Mouse (Mus musculus) macrophage (primary cell): ENCODE data around the gene Cped1. TPM values are rescaled to one million over a fixed set of nuclear protein-coding genes. Genes with fewer than 3 reads are reported as not detected.

Experiments
- H3K27ac ChIP-seq: fragments of 350-480 bp; formaldehyde crosslinking; 2 replicates; pipeline ENCODE4 v1.9.0; 2021
- H3K36me3 ChIP-seq: fragments of 350-480 bp; formaldehyde crosslinking; 2 replicates; pipeline ENCODE4 v1.9.0; 2021; ENCODE audit errors: inconsistent target
- H3K4me3 ChIP-seq: fragments of 350-480 bp; formaldehyde crosslinking; 2 replicates; pipeline ENCODE4 v1.9.0; 2021; ENCODE audit errors: inconsistent target
- H3K79me2 ChIP-seq: fragments of 350-480 bp; formaldehyde crosslinking; 2 replicates; pipeline ENCODE4 v1.9.0; 2021; ENCODE audit errors: inconsistent target
- whole genome bisulfite sequencing: methylation state at CpG from one replicate; pipeline ENCODE4 v1.1.7; 2026; ENCODE audit warnings: inconsistent platforms; ENCODE audit not compliant: missing documents; 5-methylcytosine and 5-hydroxymethylcytosine counted together
- polyA plus RNA-seq: library from polyadenylated mRNA; stranded (reverse); fragments of 250-400 nt; gene quantifications from 3 replicates; pipeline ENCODE4 v1.2.4, GENCODE M21; 2018; ENCODE audit warnings: inconsistent platforms
- total RNA-seq, 78 experiments: library from RNA; depleted of rRNA; stranded (reverse); fragments of 250-400 nt; gene quantifications; 1 replicate in 9 of 78; 2 replicates in 24 of 78; 3 replicates in 43 of 78; 4 replicates in 2 of 78; pipeline ENCODE4 v1.2.4; 2018; ENCODE audit warnings: inconsistent platforms in 56 of 78

Gene Cped1
- total RNA-seq (2018; cell fraction: chromatin; rRNA removed), result 1 to 10 TPM in 25 of 26 experiments, under 1 TPM in 1; 0.96 to 9.4 (median 3.4) TPM
- 1 to 10 TPM in 8 of 26 experiments, under 1 TPM in 18; 0.46 to 1.5 (median 0.85) TPM for total RNA-seq (2018; cell fraction: cytosol; rRNA removed)
- total RNA-seq (2018; cell fraction: nucleus; rRNA removed), result 10 to 100 TPM in 1 of 26 experiments, 1 to 10 TPM in 21, under 1 TPM in 4; 0.58 to 10.0 (median 2.7) TPM
- 0.33 to 2.0 TPM (median 1.5 TPM) in 3 replicates for polyA plus RNA-seq

DNA sequence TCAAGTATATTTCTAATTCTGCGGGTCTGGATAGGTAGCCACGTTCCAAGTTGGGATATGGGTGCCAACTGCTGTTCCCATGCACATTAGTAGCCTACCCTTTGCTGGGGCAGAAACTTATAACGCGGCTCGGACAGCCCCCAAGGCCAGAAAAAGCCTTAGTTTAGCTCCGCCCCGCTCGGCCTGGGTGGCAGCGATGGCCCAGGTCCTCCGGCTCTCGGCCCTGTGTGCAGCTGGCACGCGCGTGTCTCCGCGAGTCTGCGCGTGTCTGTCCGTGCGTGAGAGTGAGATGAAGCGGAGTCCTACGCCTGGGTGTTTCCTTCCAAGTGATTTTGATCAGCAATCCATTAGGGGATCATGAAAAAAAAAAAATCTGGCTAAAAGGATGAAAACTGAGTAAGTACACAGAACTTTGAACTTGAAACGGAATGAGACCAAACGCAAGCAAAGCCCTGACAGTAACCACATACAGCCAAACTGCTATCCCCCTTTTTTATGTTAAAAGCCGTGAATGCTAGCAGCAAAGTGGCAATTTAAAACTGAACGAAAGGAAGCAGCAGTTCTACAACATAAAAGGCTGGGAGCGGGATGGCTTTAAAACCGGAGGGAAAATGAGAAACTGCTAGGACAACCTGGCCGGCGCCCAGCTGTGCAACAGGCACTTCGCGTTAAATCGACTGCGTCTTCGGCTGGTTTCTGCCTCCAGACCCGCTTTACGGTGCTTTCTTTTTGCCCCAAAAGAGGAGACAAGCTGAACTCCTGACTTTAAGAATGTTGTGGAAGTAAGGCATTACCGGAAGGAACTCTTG, at the start of gene Cped1:
Gene Cped1 (plus strand): TSS at position 185 of the 809 bp plus-strand sequence.
- no peaks in the 10 kb centered on the region for H3K79me2 ChIP-seq
- no peak within 1 kb of the TSS for H3K27ac ChIP-seq
- WGBS, result 5% methylated on average over 38 of the region's 38 CpGs
- peak within 1 kb of the TSS; percentile 32 for H3K4me3 ChIP-seq
- no peaks in the 10 kb centered on the region for H3K36me3 ChIP-seq

DNA sequence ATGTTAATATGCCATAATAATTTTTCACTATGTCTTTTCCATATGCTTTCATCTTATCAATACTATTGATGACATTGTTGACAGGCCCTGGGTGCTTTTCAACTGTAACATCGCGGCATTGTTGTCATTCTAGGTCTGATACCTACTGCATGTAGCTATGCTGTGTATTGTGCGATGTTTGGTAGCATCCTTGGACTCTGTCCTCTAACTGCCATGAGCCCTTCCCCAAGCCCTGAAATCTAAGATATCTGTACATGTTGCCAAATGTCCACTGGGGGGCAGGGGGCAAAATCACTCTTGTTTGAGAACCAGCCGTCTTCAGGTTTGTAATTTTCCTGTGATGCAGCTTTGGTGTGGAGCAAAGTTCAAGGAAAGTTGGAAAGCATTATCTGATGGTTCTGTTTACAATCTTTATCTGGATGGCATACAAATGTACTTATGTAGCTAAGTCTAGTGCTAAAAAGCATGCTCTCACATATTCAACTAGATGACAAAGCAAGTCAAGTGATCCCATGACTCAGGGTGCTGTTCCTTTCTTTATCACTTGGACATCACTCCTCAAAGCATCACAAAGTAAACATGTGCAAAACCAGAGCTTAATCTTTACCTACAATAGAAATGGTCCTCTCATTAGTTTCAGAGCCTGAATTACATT, 47.6 kb upstream of the Cped1 start:
- Histone ChIP-seq H3K36me3 (no peaks in the 10 kb centered on the region), H3K4me3 (no peak overlapping the region), H3K79me2 (no peaks in the 10 kb centered on the region), H3K27ac (no peak overlapping the region)
- WGBS, result 82% methylated on average over 4 of the region's 4 CpGs

DNA sequence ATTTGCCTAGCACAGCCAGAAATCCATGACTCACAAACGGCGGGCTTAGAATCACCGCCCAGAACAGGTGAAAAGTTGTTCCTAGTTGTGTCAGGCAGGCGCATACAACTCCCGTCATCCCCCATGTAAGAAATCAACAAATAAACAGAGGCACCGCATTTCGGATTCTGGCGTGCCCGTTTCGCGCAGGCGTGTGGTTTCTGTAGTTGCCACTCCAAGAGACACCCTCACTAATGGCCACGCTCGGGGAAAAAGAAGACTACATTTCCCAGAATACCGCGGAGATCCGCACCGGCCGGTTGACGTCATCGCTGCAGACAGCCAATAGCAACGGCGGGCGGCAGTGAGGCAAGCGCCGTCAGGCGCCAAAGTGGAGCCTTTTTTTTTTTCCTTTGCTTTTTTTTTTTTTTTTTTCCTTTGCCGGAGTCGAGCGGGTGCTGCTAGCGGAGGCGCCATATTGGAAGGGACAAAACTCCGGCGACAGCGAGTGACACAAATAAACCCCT, 36.4 kb upstream of the Cped1 start, which contains the start of gene Ing3:
Gene Ing3 (plus strand): TSS at position 346 of the 506 bp plus-strand sequence.
- Histone ChIP-seq H3K27ac (peak within 1 kb of the TSS; percentile 58), H3K4me3 (peak within 1 kb of the TSS; percentile 63), H3K36me3 (peaks cover 12% of the 10 kb centered on the region), H3K79me2 (peaks cover 18% of the 10 kb centered on the region)
- 3% methylated on average over 27 of the region's 35 CpGs for WGBS

DNA sequence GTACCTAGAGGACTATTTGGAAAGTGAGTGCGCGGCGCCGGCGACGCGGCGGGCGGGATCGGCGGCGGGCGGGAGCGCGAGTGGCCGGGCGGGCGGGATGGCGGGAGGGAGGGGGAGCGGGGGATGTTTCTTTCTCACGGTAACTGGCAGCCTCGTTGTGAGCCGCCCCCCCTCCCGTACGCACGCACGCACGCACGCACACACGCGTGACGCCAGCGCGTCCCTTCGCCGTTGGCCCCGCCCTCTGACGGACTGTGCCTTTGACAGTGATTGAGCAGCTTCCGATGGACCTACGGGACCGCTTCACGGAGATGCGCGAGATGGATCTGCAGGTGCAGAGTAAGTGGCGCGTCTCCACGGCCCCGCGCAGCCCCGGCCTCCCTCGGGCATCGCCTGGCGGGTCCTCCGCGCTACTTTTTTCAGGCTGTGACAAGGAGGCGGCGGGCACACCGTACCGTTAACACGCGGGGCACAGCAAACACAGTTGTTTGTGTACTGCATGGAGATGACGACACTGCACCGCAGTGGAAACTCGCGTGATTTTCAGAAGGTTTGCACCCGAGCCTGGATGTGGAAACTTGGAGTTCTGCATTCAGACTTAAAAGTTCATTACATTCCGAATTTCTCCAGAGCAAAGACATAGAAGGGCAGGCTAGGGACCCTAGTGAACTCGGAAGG, 35.8 kb upstream of the Cped1 start:
- peaks cover 12% of the 10 kb centered on the region for H3K36me3 ChIP-seq
- H3K27ac ChIP-seq, result peak overlapping the region; percentile 58
- under 1% methylated on average over 56 of the region's 68 CpGs for WGBS
- peak overlapping the region; percentile 63 for H3K4me3 ChIP-seq
- peaks cover 18% of the 10 kb centered on the region for H3K79me2 ChIP-seq

DNA sequence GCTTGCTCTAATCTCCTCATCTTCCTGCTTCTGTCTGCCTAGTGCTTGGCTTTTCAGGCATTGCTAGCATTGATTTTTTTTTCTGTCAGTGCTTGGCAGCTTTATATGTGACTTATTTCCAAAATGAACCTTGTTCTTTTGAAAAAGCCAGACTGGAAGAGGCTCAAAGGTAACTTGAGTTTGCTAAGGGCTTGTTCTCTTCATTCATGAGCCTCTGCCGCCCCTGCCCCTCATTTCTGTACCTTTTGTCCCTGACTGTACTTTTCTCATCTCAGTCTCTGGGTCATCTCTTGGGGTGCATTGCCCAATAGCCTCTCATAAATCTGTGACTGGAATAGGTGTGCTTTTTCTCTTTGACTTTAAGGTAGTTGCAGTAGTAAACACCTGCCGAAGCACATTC, 35.0 kb upstream of the Cped1 start:
- H3K79me2 ChIP-seq, result peaks cover 18% of the 10 kb centered on the region
- peaks cover 12% of the 10 kb centered on the region for H3K36me3 ChIP-seq
- peak overlapping the region; percentile 58 for H3K27ac ChIP-seq
- WGBS, result 96% methylated on average over 2 of the region's 2 CpGs
- peak overlapping the region; percentile 63 for H3K4me3 ChIP-seq

DNA sequence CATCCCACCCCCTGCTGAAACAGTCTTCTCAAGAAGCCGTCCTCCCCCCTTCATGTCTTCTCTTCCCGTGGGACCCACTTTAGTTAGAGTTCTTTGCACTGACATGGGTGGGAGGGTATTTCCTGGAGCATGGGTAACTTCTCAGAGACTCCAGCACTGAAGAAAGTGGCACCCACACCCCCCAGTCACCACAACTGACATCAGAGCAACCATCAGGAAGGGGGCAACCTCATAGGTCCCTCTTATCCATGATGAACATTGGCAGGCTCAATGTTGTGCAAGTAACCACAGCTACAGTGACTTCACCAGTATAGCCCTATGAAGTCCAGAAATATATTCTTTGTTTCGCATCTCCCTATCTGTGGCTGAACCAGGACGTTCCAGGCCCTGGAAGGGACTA, 30.2 kb upstream of the Cped1 start:
- Histone ChIP-seq H3K4me3 (no peak overlapping the region), H3K36me3 (peaks cover 12% of the 10 kb centered on the region), H3K79me2 (peaks cover 27% of the 10 kb centered on the region), H3K27ac (0 out of 2 replicates have a peak overlapping the region, but pooled peaks have one; percentile 5)
- 32% methylated on average over 4 of the region's 4 CpGs for WGBS

DNA sequence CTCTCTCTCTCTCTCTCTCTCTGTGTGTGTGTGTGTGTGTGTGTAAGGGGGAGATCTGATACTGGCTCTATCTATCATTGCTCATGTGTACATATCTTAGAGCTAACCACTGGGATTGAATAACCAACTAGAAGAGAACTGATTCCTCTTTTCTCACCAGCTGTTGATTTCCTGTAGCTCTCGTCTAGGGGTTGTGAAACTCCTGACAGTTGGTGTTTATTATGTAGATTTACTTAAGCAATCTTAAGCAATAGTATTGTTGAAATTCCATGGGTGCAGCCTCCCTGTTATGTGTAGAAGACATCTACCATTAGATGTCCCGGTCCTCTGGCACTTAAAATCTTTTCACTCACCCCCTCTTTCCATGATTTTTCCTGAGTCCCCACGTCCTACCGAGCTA, 26.8 kb upstream of the Cped1 start:
- H3K79me2 ChIP-seq, result peaks cover 35% of the 10 kb centered on the region; the same call in 1 of the 2 replicates
- WGBS, result 20% methylated on average over 4 of the region's 4 CpGs
- H3K27ac ChIP-seq, result peak overlapping the region; percentile 34; the same call in 1 of the 2 replicates
- H3K36me3 ChIP-seq, result peaks cover under 1% of the 10 kb centered on the region; the same call in 1 of the 2 replicates
- no peak overlapping the region for H3K4me3 ChIP-seq

DNA sequence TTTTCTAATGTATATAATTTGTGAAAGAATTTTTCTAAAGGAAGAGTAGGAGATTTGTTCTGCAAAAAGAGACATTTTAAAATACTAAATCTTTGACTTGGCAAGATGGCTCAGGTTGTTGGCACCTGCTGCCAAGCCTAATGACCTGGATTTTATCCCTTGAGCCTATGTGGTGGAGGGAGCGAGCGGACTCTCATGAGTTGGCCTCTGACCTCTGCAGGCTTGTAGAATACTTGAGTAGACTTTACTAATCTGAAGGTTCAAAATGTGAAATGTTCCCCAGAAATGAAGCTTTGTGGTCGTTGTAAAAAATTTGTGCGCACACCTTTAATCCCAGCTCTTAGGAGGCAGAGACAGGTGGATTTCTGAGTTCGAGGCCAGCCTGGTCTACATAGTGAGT, 25.8 kb upstream of the Cped1 start:
- Histone ChIP-seq H3K36me3 (no peaks in the 10 kb centered on the region), H3K4me3 (no peak overlapping the region), H3K27ac (no peak overlapping the region), H3K79me2 (peaks cover 37% of the 10 kb centered on the region; the same call in 1 of the 2 replicates)
- 96% methylated on average over 5 of the region's 5 CpGs for WGBS

DNA sequence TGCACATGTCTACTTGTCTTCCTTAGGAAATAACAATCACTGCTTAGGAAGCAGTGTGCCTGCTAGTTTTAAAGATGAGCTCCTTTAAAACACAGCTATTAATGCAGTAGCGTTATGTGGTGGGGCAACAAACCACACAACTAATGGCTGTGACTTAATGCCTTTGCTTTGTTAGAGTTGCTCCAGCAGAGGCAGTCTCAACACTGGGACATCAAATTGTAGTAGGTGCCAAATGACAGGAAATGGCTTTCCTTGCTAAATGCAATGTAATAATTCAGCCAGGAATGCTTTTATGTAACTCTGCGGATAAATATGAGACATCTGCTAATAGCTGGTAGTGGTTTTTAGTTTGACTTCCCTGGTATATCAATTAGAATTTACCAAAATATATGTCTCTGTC, 8.2 kb upstream of the Cped1 start:
- Histone ChIP-seq H3K79me2 (no peaks in the 10 kb centered on the region), H3K4me3 (no peak overlapping the region), H3K27ac (no peak overlapping the region), H3K36me3 (peaks cover 14% of the 10 kb centered on the region)
- WGBS, result 93% methylated on average over 2 of the region's 2 CpGs

DNA sequence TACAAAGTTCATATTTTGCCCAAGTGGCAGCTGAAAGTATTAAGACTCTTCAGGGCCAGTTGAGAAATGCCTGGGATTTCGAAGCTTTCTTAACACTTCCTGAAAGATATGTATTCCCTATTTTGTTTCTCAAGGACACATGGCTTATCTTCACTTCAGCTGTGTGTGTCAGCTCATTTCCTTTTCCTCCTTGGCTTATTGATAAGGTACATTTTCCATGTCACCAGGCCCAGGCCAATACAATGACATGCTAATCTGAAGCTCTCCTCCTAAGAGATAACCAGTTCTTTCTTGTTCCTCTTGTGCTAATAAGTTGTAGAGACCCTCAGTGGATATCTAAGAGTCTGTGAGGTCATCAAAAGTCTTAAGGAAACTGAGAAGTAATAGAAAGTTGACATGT, 4.6 kb upstream of the Cped1 start:
- no peak overlapping the region for H3K4me3 ChIP-seq
- no peaks in the 10 kb centered on the region for H3K36me3 ChIP-seq
- H3K27ac ChIP-seq, result no peak overlapping the region
- H3K79me2 ChIP-seq, result no peaks in the 10 kb centered on the region
- 71% methylated on average over 1 of the region's 1 CpGs for WGBS

DNA sequence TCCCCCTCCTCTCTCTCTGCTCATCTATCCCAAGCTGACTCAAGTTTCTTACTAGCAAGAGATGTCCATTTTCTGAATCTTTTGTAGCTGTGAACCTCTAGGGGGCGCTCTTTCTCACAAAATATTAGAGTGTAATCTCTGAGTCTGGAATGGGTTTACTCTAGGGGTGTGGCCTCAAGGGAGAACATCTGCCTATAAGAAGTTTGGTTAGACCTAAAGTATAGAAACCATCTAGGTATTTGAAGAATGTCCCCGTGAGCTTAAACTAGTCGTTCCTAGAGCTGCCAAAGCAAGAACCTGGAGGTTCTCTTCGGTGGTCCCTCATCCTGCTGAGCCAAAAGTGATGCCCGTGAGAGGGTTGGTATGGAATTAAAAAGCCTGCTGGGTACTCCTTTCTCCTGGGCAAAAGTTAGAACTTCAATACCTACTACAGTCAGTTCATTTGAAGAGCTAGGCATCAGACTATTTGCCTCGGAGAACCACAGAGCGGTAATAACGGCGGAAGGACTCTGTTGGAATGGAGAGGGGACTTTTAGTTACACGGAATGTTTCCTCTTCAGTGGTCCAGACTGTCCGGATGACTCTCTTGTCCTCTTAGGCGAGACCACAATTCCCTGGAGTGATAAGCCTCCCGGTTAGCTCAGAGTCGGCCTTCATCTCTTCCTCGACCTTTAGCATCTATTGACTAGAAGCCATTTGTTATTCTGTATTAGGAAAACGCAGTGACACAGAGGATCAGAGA, 555 bp upstream of the Cped1 start:
- H3K27ac ChIP-seq, result no peak overlapping the region
- no peaks in the 10 kb centered on the region for H3K36me3 ChIP-seq
- 10% methylated on average over 12 of the region's 16 CpGs for WGBS
- peak overlapping the region; percentile 32; the same call in 1 of the 2 replicates for H3K4me3 ChIP-seq
- no peaks in the 10 kb centered on the region for H3K79me2 ChIP-seq

DNA sequence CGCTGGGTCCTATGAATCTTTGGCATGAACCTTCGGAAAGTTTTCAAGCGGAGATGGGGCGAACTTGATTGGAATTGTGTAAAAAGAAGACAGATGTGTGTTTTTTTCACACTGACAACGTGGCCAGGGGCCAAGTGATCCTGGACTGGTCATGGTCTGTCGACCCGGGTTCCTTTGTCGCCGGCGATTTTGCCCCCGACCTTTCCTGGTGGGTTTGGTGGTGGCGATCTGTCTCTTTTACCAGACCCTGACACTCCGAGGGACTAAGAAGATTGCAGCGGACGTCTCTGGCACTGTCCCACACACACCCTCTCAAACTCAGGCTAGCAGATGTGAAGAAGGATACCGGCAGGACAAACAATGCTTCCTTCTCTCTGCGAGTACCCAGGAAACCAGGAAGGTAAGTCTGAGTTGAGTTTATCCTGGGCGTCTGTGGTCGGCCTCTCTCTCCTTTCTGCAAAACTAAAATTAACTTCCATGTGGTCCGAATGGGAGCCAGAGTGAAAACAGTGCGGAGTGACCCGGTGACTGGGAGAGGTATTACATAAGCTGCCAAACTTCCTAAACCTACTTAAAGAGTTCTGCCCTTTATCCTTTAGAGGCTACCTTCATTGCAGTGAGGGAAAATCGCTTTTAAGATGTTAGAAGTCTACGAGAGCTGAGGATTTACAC, 1.1 kb downstream of the Cped1 start:
- Histone ChIP-seq H3K79me2 (no peaks in the 10 kb centered on the region), H3K4me3 (peak overlapping the region; percentile 32), H3K27ac (no peak overlapping the region), H3K36me3 (no peaks in the 10 kb centered on the region)
- WGBS, result 32% methylated on average over 24 of the region's 24 CpGs

DNA sequence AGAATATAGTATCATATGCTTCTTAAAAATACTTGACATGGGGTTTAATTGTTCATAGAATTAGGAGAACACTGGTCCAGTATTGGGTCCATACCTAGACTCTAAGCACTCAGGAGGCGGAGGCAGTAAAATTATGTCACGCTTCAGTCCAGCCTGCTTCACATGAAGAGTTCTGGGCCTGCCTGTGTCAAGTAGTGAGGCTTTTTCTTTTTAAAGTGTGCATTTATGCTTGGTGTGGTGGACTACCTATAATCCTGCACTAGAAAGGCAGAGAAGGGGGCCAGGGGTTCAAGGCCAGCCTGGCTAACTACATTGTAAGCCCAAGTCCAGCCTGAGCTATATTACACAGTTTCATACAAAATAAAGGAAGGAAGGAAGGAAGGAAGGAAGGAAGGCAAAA, 1.8 kb downstream of the Cped1 start:
- H3K27ac ChIP-seq, result no peak overlapping the region
- no peak overlapping the region for H3K4me3 ChIP-seq
- H3K79me2 ChIP-seq, result no peaks in the 10 kb centered on the region
- H3K36me3 ChIP-seq, result no peaks in the 10 kb centered on the region
- 91% methylated on average over 2 of the region's 2 CpGs for WGBS
